In genomic region chr7:120109676-120110075, GRCm38 (mm10) we compare ENCODE assay signal across 29 mouse cellular contexts. TPM values are rescaled to one million over a fixed set of nuclear protein-coding genes. Genes with fewer than 3 reads are reported as not detected.
"Had no signal": no experiment of that assay in that cellular context is flagged by ENCODE, and none has a peak within 500 bp of the region (broad histone marks: within the 10 kb centered on the region; RNA-seq: fewer than 3 reads in every experiment).

No protein-coding gene starts in this region.

- H3K9me3 ChIP-seq: limb, embryonic 12.5 days; limb, embryonic 15.5 days; liver, embryonic 12.5 days; liver, embryonic 15.5 days; midbrain, embryonic 12.5 days; neural tube, embryonic 13.5 days had no signal

- H3K9ac ChIP-seq: limb, embryonic 12.5 days; limb, embryonic 15.5 days; liver, embryonic 12.5 days; liver, embryonic 15.5 days; midbrain, embryonic 12.5 days; neural tube, embryonic 13.5 days had no signal

- H3K4me3 ChIP-seq: limb, embryonic 12.5 days; limb, embryonic 15.5 days; liver, embryonic 12.5 days; liver, embryonic 15.5 days; midbrain, embryonic 12.5 days; myocyte; neural tube, embryonic 13.5 days had no signal

- H3K36me3 ChIP-seq: liver, embryonic 12.5 days; liver, embryonic 15.5 days; midbrain, embryonic 12.5 days; neural tube, embryonic 13.5 days had no signal

- ATAC-seq: liver, embryonic 12.5 days; midbrain, embryonic 16.5 days had no signal

- H3K27ac ChIP-seq: limb, embryonic 12.5 days; limb, embryonic 15.5 days; liver, embryonic 12.5 days; liver, embryonic 15.5 days; midbrain, embryonic 12.5 days; neural tube, embryonic 13.5 days; stomach, postnatal 0 days had no signal

- H3K4me1 ChIP-seq: limb, embryonic 12.5 days; limb, embryonic 15.5 days; liver, embryonic 12.5 days; liver, embryonic 15.5 days; midbrain, embryonic 12.5 days; neural tube, embryonic 13.5 days had no signal

- H3K27me3 ChIP-seq: limb, embryonic 12.5 days; limb, embryonic 15.5 days; liver, embryonic 12.5 days; liver, embryonic 15.5 days; midbrain, embryonic 12.5 days; neural tube, embryonic 13.5 days had no signal

- H3K4me2 ChIP-seq: limb, embryonic 12.5 days; limb, embryonic 15.5 days; liver, embryonic 12.5 days; liver, embryonic 15.5 days; midbrain, embryonic 12.5 days; neural tube, embryonic 13.5 days had no signal

- DNase-seq: kidney, adult 9 months; kidney, postnatal 14 days; kidney, postnatal 4 days; left cerebral cortex, postnatal 4 days; lung, adult 2 months; lung, postnatal 14 days; lung, postnatal 4 days; right cerebral cortex, adult 18-20 months; right cerebral cortex, postnatal 14 days; right cerebral cortex, postnatal 4 days; thymus, adult 2 months; thymus, postnatal 14 days; thymus, postnatal 4 days had no signal

RNA-seq across cellular contexts. Expression of gene Dnah3, which starts 14.6 kb away (rescaled TPM):
- total RNA-seq: megakaryocyte progenitor cell, adult 5-6 weeks; megakaryocyte-erythroid progenitor cell, adult 5-6 weeks; monocyte, adult 5-6 weeks; neutrophil, adult 5-6 weeks had no signal
- polyA plus RNA-seq: kidney, embryonic 16.5 days; limb, embryonic 12.5 days; limb, embryonic 15.5 days; liver, embryonic 12.5 days; liver, embryonic 15.5 days; midbrain, embryonic 12.5 days; neural tube, embryonic 13.5 days had no signal

RNA-seq across cellular contexts. Expression of gene Zp2, which starts 35.4 kb away (rescaled TPM):
- total RNA-seq: megakaryocyte progenitor cell, adult 5-6 weeks; megakaryocyte-erythroid progenitor cell, adult 5-6 weeks; monocyte, adult 5-6 weeks; neutrophil, adult 5-6 weeks had no signal
- polyA plus RNA-seq: kidney, embryonic 16.5 days; limb, embryonic 12.5 days; liver, embryonic 12.5 days; liver, embryonic 15.5 days; lung, embryonic 16.5 days; midbrain, embryonic 12.5 days; midbrain, embryonic 16.5 days; neural tube, embryonic 13.5 days; stomach, embryonic 14.5 days; stomach, postnatal 0 days had no signal
